Mouse (Mus musculus) MEL (cell line): ENCODE data around the gene Ttc39d. TPM values are rescaled to one million over a fixed set of nuclear protein-coding genes. Genes with fewer than 3 reads are reported as not detected.

ENCODE experiments used
- DNase-seq: peaks from one replicate; pipeline ENCODE4 v3.0.0; 2011; ENCODE audit warnings: low read depth, low spot score
- H3K27ac ChIP-seq: 2 replicates; pipeline ENCODE4 v1.5.1; 2012; ENCODE audit warnings: low read depth, mild to moderate bottlenecking, control low read depth, low read length, moderate library complexity; ENCODE audit not compliant: control insufficient read depth
- H3K27me3 ChIP-seq, 2 experiments: fragments of 150-350 bp in 1 of 2; sonication (generic) in 1 of 2; 2 replicates each; pipeline ENCODE4 v1.6.1; 2012; ENCODE audit warnings: low read length in 2 of 2, mild to moderate bottlenecking in 2 of 2, improper control_type of control experiment in 1 of 2, moderate library complexity in 1 of 2; ENCODE audit not compliant: insufficient read depth in 2 of 2, control insufficient read depth in 1 of 2
- H3K36me3 ChIP-seq, 2 experiments: 2 replicates each; pipeline ENCODE4 v1.6.1; 2012 to 2014; ENCODE audit warnings: low read length in 2 of 2, improper control_type of control experiment in 1 of 2, inconsistent platforms in 1 of 2, mild to moderate bottlenecking in 1 of 2; ENCODE audit not compliant: insufficient read depth in 2 of 2, control insufficient read depth in 1 of 2
- H3K4me1 ChIP-seq, 2 experiments: fragments of 150-350 bp in 1 of 2; sonication (generic) in 1 of 2; 2 replicates each; pipeline ENCODE4 v1.6.1; 2012; ENCODE audit warnings: low read length in 2 of 2, improper control_type of control experiment in 1 of 2, mild to moderate bottlenecking in 1 of 2; ENCODE audit not compliant: insufficient read depth in 2 of 2, control insufficient read depth in 1 of 2
- H3K4me3 ChIP-seq, 2 experiments: fragments of 150-350 bp in 1 of 2; sonication (generic) in 1 of 2; 2 replicates each; pipeline ENCODE4 v1.5.1; 2012; ENCODE audit warnings: low read depth in 2 of 2, low read length in 2 of 2, mild to moderate bottlenecking in 2 of 2, moderate library complexity in 2 of 2, control low read depth in 1 of 2, improper control_type of control experiment in 1 of 2; ENCODE audit not compliant: control insufficient read depth in 1 of 2, insufficient read depth in 1 of 2
- H3K79me2 ChIP-seq: 2 replicates; pipeline ENCODE4 v1.6.1; 2012; ENCODE audit warnings: mild to moderate bottlenecking, low read length, moderate library complexity; ENCODE audit not compliant: control insufficient read depth, poor library complexity, insufficient read depth
- H3K9ac ChIP-seq: 2 replicates; pipeline ENCODE4 v1.6.1; 2012; ENCODE audit warnings: low read depth, mild to moderate bottlenecking, control low read depth, low read length, moderate library complexity; ENCODE audit not compliant: control insufficient read depth, poor library complexity, severe bottlenecking
- H3K9me3 ChIP-seq: fragments of 150-350 bp; sonication (generic); replicated peaks from 2 replicates; pipeline ENCODE4 v1.6.1; 2012; ENCODE audit warnings: mild to moderate bottlenecking, low read length, improper control_type of control experiment, moderate library complexity; ENCODE audit not compliant: insufficient read depth
- BHLHE40 ChIP-seq: IDR thresholded peaks from 2 replicates; pipeline ENCODE4 v1.6.1; 2012; ENCODE audit warnings: low read depth, mild to moderate bottlenecking, inconsistent platforms, low read length, improper control_type of control experiment, borderline replicate concordance
- CHD1 ChIP-seq: IDR thresholded peaks from 2 replicates; pipeline ENCODE4 v1.6.1; 2012; ENCODE audit warnings: low read depth, mild to moderate bottlenecking, inconsistent platforms, low read length, improper control_type of control experiment
- CHD2 ChIP-seq: IDR thresholded peaks from 2 replicates; pipeline ENCODE4 v1.6.1; 2011; ENCODE audit warnings: low read length, improper control_type of control experiment
- E2F4 ChIP-seq: IDR thresholded peaks from 2 replicates; pipeline ENCODE4 v1.6.1; 2011; ENCODE audit warnings: low read depth, low read length, improper control_type of control experiment, borderline replicate concordance
- ELF1 ChIP-seq: IDR thresholded peaks from 2 replicates; pipeline ENCODE4 v1.6.1; 2014; ENCODE audit warnings: low read depth, mild to moderate bottlenecking, inconsistent platforms, low read length, improper control_type of control experiment, moderate library complexity
- ETS1 ChIP-seq: IDR thresholded peaks from 2 replicates; pipeline ENCODE4 v1.6.1; 2012; ENCODE audit warnings: low read depth, mild to moderate bottlenecking, inconsistent platforms, low read length, improper control_type of control experiment, moderate library complexity
- GATA1 ChIP-seq: IDR thresholded peaks from 2 replicates; pipeline ENCODE4 v1.6.1; 2011; ENCODE audit warnings: low read depth, low read length, improper control_type of control experiment
- KAT2A ChIP-seq: conservative IDR thresholded peaks from 2 replicates; pipeline ENCODE4 v1.6.1; 2012; ENCODE audit warnings: low read depth, low read length, improper control_type of control experiment, inconsistent platforms
- MAZ ChIP-seq: IDR thresholded peaks from 2 replicates; pipeline ENCODE4 v1.6.1; 2012; ENCODE audit warnings: low read depth, mild to moderate bottlenecking, inconsistent platforms, low read length, improper control_type of control experiment
- MXI1 ChIP-seq: IDR thresholded peaks from 2 replicates; pipeline ENCODE4 v1.6.1; 2011; ENCODE audit warnings: mild to moderate bottlenecking, low read depth, low read length, improper control_type of control experiment
- MYB ChIP-seq: IDR thresholded peaks from 2 replicates; pipeline ENCODE4 v1.6.1; 2011; ENCODE audit warnings: mild to moderate bottlenecking, low read depth, low read length, improper control_type of control experiment
- MYC ChIP-seq: IDR thresholded peaks from 2 replicates; pipeline ENCODE4 v1.6.1; 2011; ENCODE audit warnings: low read depth, mild to moderate bottlenecking, low read length, improper control_type of control experiment, moderate library complexity
- NELFE ChIP-seq: IDR thresholded peaks from 2 replicates; pipeline ENCODE4 v1.6.1; 2011; ENCODE audit warnings: low read depth, low read length, improper control_type of control experiment
- POLR2A ChIP-seq, 2 experiments: IDR thresholded peaks; 2 replicates each; pipeline ENCODE4 v1.6.1; 2011 to 2012; ENCODE audit warnings: low read length in 2 of 2, mild to moderate bottlenecking in 2 of 2, control low read depth in 1 of 2, improper control_type of control experiment in 1 of 2, low read depth in 1 of 2, moderate library complexity in 1 of 2; ENCODE audit not compliant: control insufficient read depth in 1 of 2, insufficient read depth in 1 of 2, poor library complexity in 1 of 2
- POLR2AphosphoS2 ChIP-seq: IDR thresholded peaks from 2 replicates; pipeline ENCODE4 v1.6.1; 2011; ENCODE audit warnings: low read length, improper control_type of control experiment
- POLR2AphosphoS5 ChIP-seq: IDR thresholded peaks from 2 replicates; pipeline ENCODE4 v1.6.1; 2012; ENCODE audit warnings: low read depth, borderline replicate concordance, mild to moderate bottlenecking, inconsistent platforms, low read length, moderate library complexity, mixed read lengths
- RCOR1 ChIP-seq: IDR thresholded peaks from 2 replicates; pipeline ENCODE4 v1.6.1; 2012; ENCODE audit warnings: low read depth, mild to moderate bottlenecking, inconsistent platforms, low read length, improper control_type of control experiment
- SIN3A ChIP-seq: IDR thresholded peaks from 2 replicates; pipeline ENCODE4 v1.6.1; 2012; ENCODE audit warnings: low read length, improper control_type of control experiment, inconsistent platforms
- SMC3 ChIP-seq: IDR thresholded peaks from 2 replicates; pipeline ENCODE4 v1.6.1; 2011; ENCODE audit warnings: low read depth, low read length, improper control_type of control experiment
- TAL1 ChIP-seq: IDR thresholded peaks from 2 replicates; pipeline ENCODE4 v1.6.1; 2012; ENCODE audit warnings: mild to moderate bottlenecking, inconsistent platforms, low read length, moderate library complexity, mixed read lengths
- TBP ChIP-seq: IDR thresholded peaks from 2 replicates; pipeline ENCODE4 v1.8.0; 2011; ENCODE audit warnings: low read depth, low read length, improper control_type of control experiment
- USF1 ChIP-seq: IDR thresholded peaks from 2 replicates; pipeline ENCODE4 v1.6.1; 2014; ENCODE audit warnings: low read depth, mild to moderate bottlenecking, inconsistent platforms, low read length, improper control_type of control experiment, moderate library complexity
- USF2 ChIP-seq, 2 experiments: IDR thresholded peaks; 2 replicates each; pipeline ENCODE4 v1.6.1; 2011 to 2012; ENCODE audit warnings: improper control_type of control experiment in 2 of 2, low read length in 2 of 2, borderline replicate concordance in 1 of 2, inconsistent platforms in 1 of 2, low read depth in 1 of 2, mild to moderate bottlenecking in 1 of 2; ENCODE audit not compliant: insufficient read depth in 1 of 2
- ZC3H11A ChIP-seq: IDR thresholded peaks from 2 replicates; pipeline ENCODE4 v1.6.1; 2012; ENCODE audit warnings: low read depth, mild to moderate bottlenecking, inconsistent platforms, low read length, improper control_type of control experiment
- ZMIZ1 ChIP-seq: IDR thresholded peaks from 2 replicates; pipeline ENCODE4 v1.6.1; 2012; ENCODE audit warnings: low read depth, mild to moderate bottlenecking, inconsistent platforms, low read length, improper control_type of control experiment, moderate library complexity
- ZNF384 ChIP-seq: IDR thresholded peaks from 2 replicates; pipeline ENCODE4 v1.6.1; 2012; ENCODE audit warnings: low read depth, mild to moderate bottlenecking, inconsistent platforms, low read length, improper control_type of control experiment
- polyA plus RNA-seq, 2 experiments: library from polyadenylated mRNA; stranded (reverse) in 1 of 2; unstranded in 1 of 2; fragments of >175 nt in 1 of 2; fragments of >200 nt in 1 of 2; gene quantifications; 2 replicates each; pipeline versions ENCODE4 v1.2.1 to v1.2.4; 2012; ENCODE audit warnings: low replicate concordance in 2 of 2, low read depth in 1 of 2; ENCODE audit not compliant: insufficient read length in 2 of 2, insufficient read depth in 1 of 2, missing spikeins in 1 of 2
- total RNA-seq: library from RNA; depleted of rRNA; stranded (reverse); fragments of 300-350 nt; gene quantifications from 2 replicates; pipeline ENCODE4 v1.2.3, GENCODE M21; 2012

Gene Ttc39d
- total and polyA plus RNA-seq, 3 experiments: not detected

- Histone ChIP-seq H3K27me3 (no peaks in the 10 kb centered on the region), H3K27ac (0 out of 2 replicates have a peak overlapping the region, but pooled peaks have one; percentile 77), H3K4me3 (no peak overlapping the region), H3K79me2 (no peaks in the 10 kb centered on the region), H3K4me1 (peaks cover 15 to 28% of the 10 kb centered on the region in 2 experiments), H3K36me3 (peaks cover 0 to 28% of the 10 kb centered on the region in 2 experiments; a peak in 2 of 4 replicates), H3K9me3 (no peaks in the 10 kb centered on the region), H3K9ac (no peak overlapping the region)
- TF ChIP-seq SMC3: no peak
- TF ChIP-seq ZNF384: no peak
- TF ChIP-seq SIN3A: no peak
- no peak for TF ChIP-seq CHD2
- no peak for TF ChIP-seq MYC
- TF ChIP-seq ETS1: no peak
- TF ChIP-seq RCOR1: no peak
- no peak for TF ChIP-seq ELF1
- no peak for TF ChIP-seq POLR2AphosphoS2
- TF ChIP-seq E2F4: no peak
- DNase-seq: no peak
Observed at GRCm38 (mm10) chr17:80235477-80235876, 28.2 kb downstream of the Ttc39d start.

- Histone ChIP-seq H3K79me2 (no peaks in the 10 kb centered on the region), H3K4me3 (no peak overlapping the region), H3K27me3 (no peaks in the 10 kb centered on the region), H3K36me3 (peaks cover 2 to 21% of the 10 kb centered on the region in 2 experiments; a peak in 3 of 4 replicates), H3K27ac (no peak overlapping the region), H3K9ac (no peak overlapping the region), H3K9me3 (no peaks in the 10 kb centered on the region), H3K4me1 (peaks cover 15 to 23% of the 10 kb centered on the region in 2 experiments)
- DNase-seq: no peak
- TF ChIP-seq MYB (no peak), NELFE (no peak), CHD2 (no peak), CHD1 (no peak), TAL1 (no peak), ZC3H11A (no peak), USF2 (IDR thresholded peaks at IDR 0.05; ENCODE audit: borderline replicate concordance in 1 of 2, insufficient read depth in 1 of 2, low read depth in 1 of 2, low read length in 2 of 2) (no peak), KAT2A (no peak), MXI1 (no peak), TBP (no peak), MYC (no peak), ZNF384 (no peak), BHLHE40 (no peak), GATA1 (no peak), POLR2A (IDR thresholded peaks at IDR 0.05; ENCODE audit: control insufficient read depth in 1 of 2, insufficient read depth in 1 of 2, low read depth in 1 of 2, low read length in 2 of 2, poor library complexity in 1 of 2) (no peak), USF1 (no peak), POLR2AphosphoS5 (no peak), MAZ (no peak), ZMIZ1 (no peak)
Observed at GRCm38 (mm10) chr17:80236805-80237204, 29.5 kb downstream of the Ttc39d start.
